Mouse (Mus musculus): ENCODE results near the gene Gm28845. TPM values are rescaled to one million over a fixed set of nuclear protein-coding genes. Genes with fewer than 3 reads are reported as not detected.
"Not testable (repeated sequence)": the region's sequence is repeated elsewhere in the genome, so short reads cannot be mapped to it uniquely, and the experiment has no call there.

Gene Gm28845
- polyA plus RNA-seq, 1 experiment from 2014 or later = not detected

DNA sequence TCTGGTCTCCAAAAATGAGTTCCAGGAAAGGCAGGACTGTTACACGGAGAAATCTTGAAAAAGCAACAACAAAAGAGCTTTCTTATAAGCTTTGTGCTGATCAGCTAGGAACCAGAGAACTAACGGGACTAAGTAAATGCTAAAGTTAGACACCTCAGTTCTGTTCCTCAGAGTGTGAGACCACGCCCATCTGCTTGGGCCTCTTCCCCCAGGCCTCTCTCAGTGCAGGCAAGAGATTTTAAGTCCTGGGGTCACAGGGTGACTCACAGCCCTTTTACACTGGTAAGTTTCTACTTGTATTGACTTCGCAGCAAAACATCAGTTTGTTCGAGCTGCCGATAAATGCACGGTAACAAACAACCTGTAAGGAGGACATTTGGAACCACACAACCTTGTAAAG, 67.7 kb downstream of the Gm28845 start:
- Histone ChIP-seq H3K36me3 (ENCODE audit: control insufficient read depth, insufficient read depth, low read length) (no peaks in the 10 kb centered on the region), H3K9me3 (ENCODE audit: control insufficient read depth, low read length) (no peaks in the 10 kb centered on the region), H3K4me3 (replicated peaks; ENCODE audit: low read depth, low read length) (no peak overlapping the region), H3K9ac (replicated peaks; ENCODE audit: low read length) (no peak overlapping the region), H3K4me2 (ENCODE audit: low read length) (no peak overlapping the region), H3K4me1 (ENCODE audit: control insufficient read depth, insufficient read depth, low read length) (no peaks in the 10 kb centered on the region), H3K27me3 (ENCODE audit: control insufficient read depth, insufficient read depth, low read length) (no peaks in the 10 kb centered on the region), H3K27ac (replicated peaks; ENCODE audit: low read depth, low read length) (no peak overlapping the region)
- ATAC-seq (ENCODE audit: low FRiP score, low TSS enrichment) = no peak
- WGBS = 66% methylated on average over 7 of the region's 7 CpGs
- no peak for DNase-seq

DNA sequence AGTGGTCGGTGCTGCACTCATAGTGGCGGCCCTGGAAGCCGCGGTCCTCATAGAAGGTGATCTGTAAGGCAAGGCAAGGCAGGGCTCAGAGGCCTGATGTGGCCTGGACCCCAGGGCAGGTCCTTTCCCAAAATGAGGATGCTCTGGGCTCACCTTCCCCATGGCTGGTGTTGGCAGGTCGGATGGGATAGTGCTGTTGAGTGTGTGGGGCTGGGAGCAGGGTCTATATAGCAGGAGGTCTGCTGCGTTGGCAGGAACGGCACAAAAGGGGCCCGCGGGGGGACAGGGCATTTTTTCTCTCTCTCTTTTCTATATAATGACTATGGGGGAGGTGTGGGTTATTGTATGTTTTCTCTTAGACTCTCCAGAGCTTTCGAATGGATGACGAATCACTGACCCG, 68.4 kb downstream of the Gm28845 start, which contains the start of gene Cryge:
Gene Cryge, minus strand, starts transcription at position 198 of the 400 bp plus-strand sequence.
- not testable (repeated sequence) for ATAC-seq (ENCODE audit: low FRiP score, low TSS enrichment); DNase-seq; H3K27me3 ChIP-seq (ENCODE audit: control insufficient read depth, insufficient read depth, low read length); H3K27ac ChIP-seq (replicated peaks; ENCODE audit: low read depth, low read length); H3K36me3 ChIP-seq (ENCODE audit: control insufficient read depth, insufficient read depth, low read length); H3K9ac ChIP-seq (replicated peaks; ENCODE audit: low read length); H3K4me1 ChIP-seq (ENCODE audit: control insufficient read depth, insufficient read depth, low read length); H3K4me3 ChIP-seq (replicated peaks; ENCODE audit: low read depth, low read length); H3K4me2 ChIP-seq (ENCODE audit: low read length); H3K9me3 ChIP-seq (ENCODE audit: control insufficient read depth, low read length)
- WGBS = 64% methylated on average over 10 of the region's 12 CpGs

Other genes starting within 250 kb of the Gm28845 start
- gene Plekhm3, start 162.7 kb downstream of the Gm28845 start, polyA plus RNA-seq (2014; fragmentation: Nextera tagmentation; extraction: Ambion mirVana) = 11.7 and 12.3 TPM in 2 replicates
- gene Akr1cl, start 86.8 kb downstream of the Gm28845 start, polyA plus RNA-seq (2014; fragmentation: Nextera tagmentation; extraction: Ambion mirVana) = not detected in 2 replicates
- gene Cryge, start 68.4 kb downstream of the Gm28845 start, polyA plus RNA-seq (2014; fragmentation: Nextera tagmentation; extraction: Ambion mirVana) = not detected in 2 replicates
- not detected in 2 replicates for gene Crygd, start 56.1 kb downstream of the Gm28845 start, polyA plus RNA-seq (2014; fragmentation: Nextera tagmentation; extraction: Ambion mirVana)
- not detected in 2 replicates for gene Crygc, start 45.9 kb downstream of the Gm28845 start, polyA plus RNA-seq (2014; fragmentation: Nextera tagmentation; extraction: Ambion mirVana)
- gene Crygb, start 37.3 kb downstream of the Gm28845 start, polyA plus RNA-seq (2014; fragmentation: Nextera tagmentation; extraction: Ambion mirVana) = not detected in 2 replicates
- not detected in 2 replicates for gene Cryga, start 16.2 kb downstream of the Gm28845 start, polyA plus RNA-seq (2014; fragmentation: Nextera tagmentation; extraction: Ambion mirVana)
- gene D630023F18Rik, start 3.7 kb upstream of the Gm28845 start, polyA plus RNA-seq (2014; fragmentation: Nextera tagmentation; extraction: Ambion mirVana) = 0.57 and 0.80 TPM in 2 replicates
- 494 and 592 TPM in 2 replicates for gene Idh1, start 66.9 kb upstream of the Gm28845 start, polyA plus RNA-seq (2014; fragmentation: Nextera tagmentation; extraction: Ambion mirVana)
- gene Pikfyve, start 67.1 kb upstream of the Gm28845 start, polyA plus RNA-seq (2014; fragmentation: Nextera tagmentation; extraction: Ambion mirVana) = 18.8 and 22.4 TPM in 2 replicates
- gene Pth2r, start 162.5 kb upstream of the Gm28845 start, polyA plus RNA-seq (2014; fragmentation: Nextera tagmentation; extraction: Ambion mirVana) = 0.93 and 1.1 TPM in 2 replicates

Data from midbrain, embryonic 14.5 days (tissue).